Comparison of ENCODE assay signal across 9 mouse cellular contexts in the genomic region with DNA sequence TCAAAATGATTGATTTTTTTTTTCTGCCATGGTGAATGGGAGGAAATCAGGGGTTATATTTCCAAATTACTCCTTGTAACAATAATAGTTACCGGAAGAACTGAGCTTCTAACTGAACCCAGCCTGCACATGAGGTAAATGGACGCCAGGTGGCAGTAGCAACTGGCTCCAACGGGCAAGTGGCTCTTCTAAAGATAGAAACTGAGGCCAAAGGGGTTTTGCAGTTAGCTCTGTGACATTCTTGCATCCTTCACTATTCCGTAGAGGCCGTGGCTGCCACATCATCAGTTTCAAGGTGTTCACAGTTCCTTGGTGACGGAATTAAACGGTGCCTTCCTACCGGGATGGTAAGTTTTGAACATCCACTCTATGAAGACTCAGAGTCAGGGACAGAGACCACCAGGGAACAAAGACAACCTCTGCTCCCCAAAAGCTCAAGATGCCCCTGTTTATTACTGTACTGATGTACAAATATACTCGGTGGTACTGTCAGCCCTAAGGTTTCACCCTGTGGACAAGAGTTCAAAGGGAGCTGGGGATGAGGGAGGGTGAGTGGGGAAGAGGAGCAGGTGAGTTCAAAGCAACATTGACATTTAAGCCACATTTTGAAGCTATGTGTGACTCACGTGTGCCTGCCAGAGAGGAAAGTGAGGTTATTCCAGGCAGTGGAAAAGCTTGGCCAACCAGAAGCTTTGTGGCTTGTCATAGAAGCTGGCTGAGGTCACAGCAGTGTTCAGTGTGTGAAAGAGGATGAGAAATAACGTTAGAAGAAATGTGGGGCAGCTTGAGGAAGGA.
DNase-seq lines count a peak whose midpoint lies in the region; ATAC-seq and TF ChIP-seq lines count a peak whose summit lies in the region.
"Had no signal": no experiment of that assay in that cellular context is flagged by ENCODE, and none has a peak within 500 bp of the region (broad histone marks: within the 10 kb centered on the region; RNA-seq: fewer than 3 reads in every experiment).

No protein-coding gene starts in this region.

- H3K4me2 ChIP-seq in forebrain, embryonic 15.5 days (replicated peaks) = no peak overlapping the region
- H3K4me2 ChIP-seq: limb, embryonic 13.5 days had no signal

- H3K27ac ChIP-seq in bone marrow, adult 2 months (ENCODE audit: control insufficient read depth, insufficient read depth, low read depth, low read length, poor library complexity) = peak overlapping the region; percentile 45
- no peak overlapping the region for H3K27ac ChIP-seq in forebrain, embryonic 15.5 days (replicated peaks)
- peak overlapping the region; percentile 86 for H3K27ac ChIP-seq in spleen, adult 2 months (ENCODE audit: insufficient read depth, low read length)
- H3K27ac ChIP-seq: limb, embryonic 13.5 days had no signal

- WGBS in bone marrow, adult 2 months = 11% methylated on average over 11 of the region's 11 CpGs
- WGBS in forebrain, embryonic 15.5 days = 49% methylated on average over 11 of the region's 11 CpGs
- 6% methylated on average over 11 of the region's 11 CpGs for WGBS in spleen, adult 2 months

- no peak overlapping the region for H3K9ac ChIP-seq in forebrain, embryonic 15.5 days (replicated peaks)
- H3K9ac ChIP-seq: limb, embryonic 13.5 days had no signal

- ATAC-seq in frontal cortex, adult (ENCODE audit: low TSS enrichment) = peak; percentile 72; the same call in 1 of the 2 replicates
- ATAC-seq in forebrain, embryonic 15.5 days (replicated peaks) = peak; percentile 23; the same call in 1 of the 2 replicates

- no peak for TF ChIP-seq POLR2A in bone marrow, adult 2 months (IDR thresholded peaks at IDR 0.05; ENCODE audit: borderline replicate concordance, control insufficient read depth, low read depth, low read length)
- TF ChIP-seq POLR2A in spleen, adult 2 months (IDR thresholded peaks at IDR 0.05; ENCODE audit: low read depth, low read length) = no peak

- peaks cover 20% of the 10 kb centered on the region for H3K4me1 ChIP-seq in bone marrow, adult 2 months (ENCODE audit: control insufficient read depth, insufficient read depth, low read length)
- H3K4me1 ChIP-seq in forebrain, embryonic 15.5 days = no peaks in the 10 kb centered on the region
- H3K4me1 ChIP-seq in spleen, adult 2 months (ENCODE audit: control insufficient read depth, insufficient read depth, insufficient read length) = peaks cover 25% of the 10 kb centered on the region; the same call in 1 of the 2 replicates
- H3K4me1 ChIP-seq: limb, embryonic 13.5 days had no signal

- H3K9me3 ChIP-seq in forebrain, embryonic 15.5 days = no peaks in the 10 kb centered on the region
- H3K9me3 ChIP-seq: limb, embryonic 13.5 days had no signal

- H3K4me3 ChIP-seq in bone marrow, adult 2 months (replicated peaks; ENCODE audit: control insufficient read depth, low read depth, low read length) = peak overlapping the region; percentile 2
- H3K4me3 ChIP-seq in forebrain, embryonic 15.5 days = no peak overlapping the region
- peak overlapping the region; percentile 50 for H3K4me3 ChIP-seq in spleen, adult 2 months (ENCODE audit: extremely low read depth, insufficient read depth, insufficient read length)
- H3K4me3 ChIP-seq: limb, embryonic 13.5 days had no signal

- no peaks in the 10 kb centered on the region for H3K36me3 ChIP-seq in forebrain, embryonic 15.5 days
- H3K36me3 ChIP-seq in spleen, adult 2 months (ENCODE audit: control insufficient read depth, insufficient read depth, low read length) = no peaks in the 10 kb centered on the region; the same call in 1 of the 2 replicates
- H3K36me3 ChIP-seq: limb, embryonic 13.5 days had no signal

- TF ChIP-seq CTCF in bone marrow, adult 2 months (IDR thresholded peaks at IDR 0.05; ENCODE audit: control insufficient read depth, insufficient read depth, low read length) = peak; percentile 93
- TF ChIP-seq CTCF in spleen, adult 2 months (IDR thresholded peaks at IDR 0.05; ENCODE audit: extremely low read depth, insufficient read depth, insufficient read length, insufficient replicate concordance) = peak; percentile 87; the same call in 1 of the 2 replicates

- DNase-seq in frontal cortex, postnatal 14 days (ENCODE audit: low spot score in 2 of 2) = no peak
- peak; percentile 86 for DNase-seq in CD4-positive helper T cell, adult 2 months (ENCODE audit: low read depth, low spot score)
- peak; percentile 44 to 80 for DNase-seq in kidney, postnatal 36 days
- peak; percentile 54 for DNase-seq in lung, postnatal 10 days
- peak; percentile 75 to 85 for DNase-seq in spleen, adult 2 months (ENCODE audit: low read depth in 1 of 2, low spot score in 2 of 2)

- no peaks in the 10 kb centered on the region for H3K27me3 ChIP-seq in forebrain, embryonic 15.5 days
- no peaks in the 10 kb centered on the region for H3K27me3 ChIP-seq in spleen, adult 2 months (ENCODE audit: control insufficient read depth, insufficient read depth, low read length)

Comparison
In these comparisons a context has a peak if more than half of its experiments do, and no peak if none do; other contexts are left out.
1. DNase-seq: peak in CD4-positive helper T cell, adult 2 months (single experiment), kidney, postnatal 36 days (2 of 2), lung, postnatal 10 days (single experiment) and spleen, adult 2 months (2 of 2); none in frontal cortex, postnatal 14 days (0 of 2).